Mouse (Mus musculus): ENCODE results near the gene Mbd3. TPM values are rescaled to one million over a fixed set of nuclear protein-coding genes. Genes with fewer than 3 reads are reported as not detected.
A peak's percentile ranks its signal among the peaks of the same experiment; 100 is the strongest.
"Not testable (repeated sequence)": the region's sequence is repeated elsewhere in the genome, so short reads cannot be mapped to it uniquely, and the experiment has no call there.

Gene Mbd3
- total RNA-seq, 2 experiments from 2014 or later: 139 to 140 TPM

DNA sequence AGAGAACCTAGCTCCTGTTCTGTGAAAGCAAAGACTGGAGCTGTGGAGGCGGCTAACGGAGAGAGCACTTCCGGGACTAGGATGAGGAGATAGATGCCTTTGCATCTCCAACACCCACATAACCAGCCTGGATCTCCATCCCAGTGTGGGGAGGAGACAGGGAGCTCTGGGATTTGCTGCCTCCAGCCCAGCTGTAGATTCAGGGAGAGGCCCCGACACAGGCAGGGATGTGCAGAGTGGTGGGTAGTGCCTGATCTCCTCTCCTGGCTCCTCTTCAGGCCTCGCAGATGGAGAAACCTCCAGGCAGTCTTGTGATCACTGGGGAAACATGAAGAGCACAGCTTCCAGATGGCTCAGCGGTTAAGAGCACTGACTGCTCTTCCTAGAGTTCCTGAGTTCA is 26.6 kb downstream of the Mbd3 start:
- DNase-seq (ENCODE audit: low spot score in 2 of 2): no peak

DNA sequence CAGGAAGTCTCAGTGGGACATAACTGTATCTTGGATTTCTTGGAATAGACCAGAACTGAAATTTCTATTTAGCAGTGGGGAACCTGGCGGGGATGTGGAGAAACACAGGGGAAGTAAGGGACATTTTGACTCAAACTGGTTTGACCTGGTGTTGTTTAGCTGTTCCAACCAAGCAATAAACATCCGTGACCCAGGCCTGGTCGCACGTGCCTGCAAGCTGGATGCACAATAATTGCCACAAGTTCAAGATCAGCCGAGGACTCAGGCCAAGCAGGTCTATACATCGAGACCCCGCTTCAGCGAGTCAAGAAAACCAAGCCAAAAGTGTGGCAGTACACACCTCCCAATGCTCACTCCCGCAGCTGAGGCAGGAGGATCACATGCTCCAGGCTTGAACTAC is 27.4 kb downstream of the Mbd3 start:
- DNase-seq (ENCODE audit: low spot score in 2 of 2): no peak

DNA sequence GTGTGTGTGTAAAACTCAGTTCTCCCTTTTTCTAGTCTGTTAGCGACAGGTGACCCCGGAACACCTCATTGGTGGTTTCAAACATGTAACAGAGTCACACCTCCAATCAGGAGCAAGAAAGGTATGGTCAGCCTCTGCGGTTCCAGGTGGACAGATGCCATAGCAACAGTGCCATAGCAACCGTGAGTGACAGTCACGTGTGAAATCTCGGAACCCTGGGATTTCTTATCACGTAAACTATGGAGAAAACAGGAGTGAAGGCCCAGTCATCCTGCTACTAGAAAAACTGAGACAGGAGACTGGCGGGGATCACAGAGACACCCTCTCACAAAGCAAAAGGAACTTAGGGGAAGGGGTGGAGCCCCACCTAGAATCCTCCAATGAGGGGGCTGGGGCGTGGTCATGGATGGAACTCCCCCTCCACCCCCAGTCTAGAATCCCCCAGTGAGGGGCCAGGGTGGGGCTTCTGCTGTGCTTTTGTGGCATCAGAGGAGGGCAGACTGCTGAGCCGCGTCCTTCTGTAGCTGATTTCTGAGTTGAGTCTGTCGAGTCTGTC is 27.9 kb downstream of the Mbd3 start:
- no peak for DNase-seq (ENCODE audit: low spot score in 2 of 2)

DNA sequence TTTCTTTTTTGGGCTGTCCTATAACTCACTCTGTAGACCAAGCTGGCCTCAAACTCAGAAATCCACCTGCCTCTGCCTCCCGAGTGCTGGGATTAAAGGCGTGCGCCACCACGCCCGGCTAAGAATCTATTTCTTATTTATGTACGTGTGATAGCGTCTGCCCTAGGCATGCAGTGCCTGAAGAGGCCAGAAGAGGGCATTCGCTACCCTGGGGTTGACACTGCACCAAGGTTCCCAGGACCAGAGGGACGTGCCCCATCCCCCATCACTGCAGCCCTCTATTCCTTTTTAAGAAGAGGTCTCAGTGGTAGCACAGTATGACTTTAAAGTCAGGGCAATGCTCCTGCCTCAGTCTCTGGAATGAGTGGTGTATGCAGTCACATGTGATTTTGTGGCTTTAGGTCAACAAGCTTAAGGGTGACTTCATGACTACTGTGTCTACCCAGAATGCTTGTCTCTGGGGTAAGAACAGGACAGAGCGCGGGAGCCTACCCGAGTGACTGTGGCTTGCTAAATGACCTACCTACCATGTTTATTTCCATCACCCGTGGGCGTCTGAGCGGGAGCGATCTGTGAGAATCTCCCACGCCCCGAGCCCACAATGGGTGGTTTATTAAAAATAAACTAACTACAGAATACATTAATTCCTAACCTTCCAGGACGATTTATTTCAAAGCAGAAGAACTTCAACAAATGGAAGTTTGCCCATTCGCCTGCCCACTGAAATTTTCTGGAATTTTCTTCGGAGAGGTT is 29.2 kb downstream of the Mbd3 start:
- no peak for DNase-seq (ENCODE audit: low spot score in 2 of 2)

DNA sequence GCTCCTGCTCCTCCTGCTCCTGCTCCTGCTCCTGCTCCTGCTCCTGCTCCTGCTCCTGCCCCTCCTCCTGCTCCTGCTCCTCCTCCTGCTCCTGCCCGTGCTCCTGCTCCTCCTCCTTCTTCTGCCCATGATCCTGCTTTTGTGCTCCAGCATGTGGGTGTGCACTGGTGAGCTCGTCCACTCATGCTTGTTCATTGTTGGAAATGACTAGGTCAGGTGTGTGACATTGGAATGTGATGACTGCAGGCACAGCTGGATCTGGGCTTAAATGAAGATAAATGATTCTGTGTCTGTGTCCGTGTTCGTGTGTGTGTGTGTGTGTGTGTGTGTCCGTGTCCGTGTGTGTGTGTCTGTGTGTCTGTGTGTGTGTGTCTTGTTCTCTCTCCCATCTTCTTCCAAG is 31.0 kb downstream of the Mbd3 start:
- DNase-seq (ENCODE audit: low spot score in 2 of 2): no peak

DNA sequence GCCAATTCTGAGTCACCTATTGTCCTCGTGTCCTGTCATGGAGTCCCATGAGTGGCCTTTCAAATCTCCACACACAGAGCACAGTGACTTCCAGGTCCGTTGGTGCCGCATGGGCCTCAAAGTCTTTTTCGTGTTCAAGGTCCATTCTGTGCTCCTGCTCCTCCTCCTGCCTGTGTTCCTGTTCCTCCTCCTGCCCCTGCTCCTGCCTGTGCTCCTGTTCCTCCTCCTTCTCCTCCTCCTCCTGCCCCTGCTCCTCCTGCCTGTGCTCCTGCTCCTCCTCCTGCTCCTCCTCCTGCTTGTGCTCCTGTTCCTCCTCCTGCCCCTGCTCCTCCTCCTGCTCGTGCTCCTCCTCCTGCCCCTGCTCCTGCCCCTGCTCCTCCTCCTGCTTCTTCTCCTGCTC is 31.4 kb downstream of the Mbd3 start:
- DNase-seq (ENCODE audit: low spot score in 2 of 2): no peak

DNA sequence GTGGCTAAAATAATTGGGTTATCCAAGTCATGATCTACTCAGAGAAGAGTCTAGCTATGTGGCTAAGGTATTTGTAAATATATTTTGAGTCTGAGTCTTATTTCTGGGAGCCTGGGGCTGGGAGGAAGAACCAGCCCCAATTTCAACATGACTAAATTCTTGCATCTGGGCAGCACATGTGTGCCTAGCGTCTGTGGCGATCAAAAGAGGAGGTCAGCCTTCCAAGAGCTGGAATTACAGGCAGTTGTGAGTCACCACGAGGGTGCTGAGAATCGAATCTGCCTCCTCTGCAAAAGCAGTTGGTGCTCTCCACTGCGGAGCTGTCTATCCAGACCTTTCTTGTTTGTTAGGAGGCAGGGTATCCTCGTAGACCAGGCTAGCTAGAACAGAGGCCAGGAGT is 33.6 kb downstream of the Mbd3 start:
- no peak for DNase-seq (ENCODE audit: low spot score in 2 of 2)

DNA sequence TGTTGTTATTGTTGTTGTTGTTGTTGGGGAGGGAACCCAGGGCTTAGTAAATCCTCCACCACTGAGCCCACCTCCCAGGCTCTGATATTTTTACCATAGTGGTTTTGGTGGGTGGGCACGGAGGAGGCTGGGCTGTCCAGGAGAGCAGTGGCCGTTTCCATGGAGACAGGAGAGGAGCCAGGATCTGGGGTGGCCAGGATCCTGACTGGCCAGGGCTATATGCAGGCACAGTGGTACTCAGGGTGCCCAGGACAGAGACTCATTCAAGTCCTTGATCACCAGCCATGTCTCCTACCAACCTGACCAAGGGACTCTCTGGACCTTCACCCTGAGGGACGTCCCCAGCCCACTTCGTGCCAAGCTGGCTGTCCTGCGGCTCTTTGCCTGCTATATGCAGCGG is 35.6 kb downstream of the Mbd3 start:
- DNase-seq (ENCODE audit: low spot score in 2 of 2): no peak

DNA sequence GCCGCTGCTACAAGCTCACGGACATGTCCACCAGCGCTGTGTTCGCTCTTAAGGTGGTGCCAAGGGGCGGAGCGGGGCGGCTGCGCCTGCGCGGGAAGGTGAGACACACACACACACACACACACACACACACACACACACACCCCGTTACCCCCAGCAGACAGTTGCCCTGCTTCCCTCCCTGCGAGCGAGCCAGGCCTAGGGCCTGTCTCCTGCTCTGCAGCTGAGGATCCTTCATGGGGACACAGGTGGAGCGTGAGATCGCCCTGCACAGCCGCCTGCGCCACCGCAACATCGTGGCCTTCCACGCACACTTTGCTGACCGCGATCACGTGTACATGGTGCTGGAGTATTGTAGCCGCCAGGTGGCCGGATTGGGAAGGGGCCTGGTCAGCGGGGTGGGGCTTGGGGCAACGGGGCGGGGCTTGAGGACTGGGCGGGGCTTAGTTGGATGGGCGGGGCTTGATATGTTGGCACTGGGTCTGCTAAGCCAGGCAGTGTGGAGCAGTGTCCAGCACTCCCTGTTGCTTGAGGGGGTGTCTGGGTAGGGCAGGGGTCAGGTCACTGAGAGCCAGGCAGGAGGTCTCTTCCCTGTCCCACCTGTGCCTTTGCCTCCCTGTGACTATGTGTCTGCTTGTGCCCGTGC is 41.2 kb downstream of the Mbd3 start:
- DNase-seq (ENCODE audit: low spot score in 2 of 2): no peak

DNA sequence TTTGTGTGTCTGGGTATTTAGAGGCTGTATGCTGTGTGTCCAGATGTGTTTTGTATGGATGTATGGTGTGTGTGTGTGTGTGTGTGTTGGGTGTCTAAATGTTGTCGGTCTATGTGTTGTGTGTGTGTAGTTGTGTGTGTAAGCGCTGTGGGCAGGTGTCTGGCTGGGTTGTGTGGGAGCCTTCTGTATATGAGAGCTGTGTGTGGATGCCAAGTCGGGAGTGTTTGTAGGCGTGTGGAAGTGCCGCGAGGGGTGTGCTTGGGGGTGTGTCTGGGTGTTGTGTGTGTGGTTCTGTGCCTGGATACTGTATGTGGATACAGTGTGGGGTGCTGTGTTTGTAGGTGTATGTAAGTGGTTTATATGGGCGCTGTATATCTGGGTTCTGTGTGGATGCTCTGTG is 42.0 kb downstream of the Mbd3 start:
- no peak for DNase-seq (ENCODE audit: low spot score in 2 of 2)

DNA sequence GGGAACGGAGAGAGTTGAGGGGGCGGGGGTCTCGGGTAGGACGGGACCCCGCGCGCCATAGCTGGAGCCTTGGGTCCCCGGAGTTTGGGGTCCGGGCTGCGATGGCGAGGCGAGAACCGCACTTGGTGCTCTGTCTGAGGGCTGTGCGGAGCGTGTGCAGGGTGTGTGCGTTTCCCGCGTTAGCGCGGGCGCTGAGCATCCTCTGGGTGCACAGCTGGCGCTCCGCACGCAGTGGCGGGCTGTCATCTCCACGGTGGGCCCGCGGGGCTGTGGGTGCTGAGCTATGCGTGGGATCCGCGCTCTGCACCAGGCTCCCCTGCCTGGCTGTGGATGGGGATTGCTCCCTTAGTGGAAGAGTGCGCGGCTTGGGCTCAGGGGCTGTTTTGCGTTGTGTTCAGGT is 42.6 kb downstream of the Mbd3 start:
- no peak for DNase-seq (ENCODE audit: low spot score in 2 of 2)

DNA sequence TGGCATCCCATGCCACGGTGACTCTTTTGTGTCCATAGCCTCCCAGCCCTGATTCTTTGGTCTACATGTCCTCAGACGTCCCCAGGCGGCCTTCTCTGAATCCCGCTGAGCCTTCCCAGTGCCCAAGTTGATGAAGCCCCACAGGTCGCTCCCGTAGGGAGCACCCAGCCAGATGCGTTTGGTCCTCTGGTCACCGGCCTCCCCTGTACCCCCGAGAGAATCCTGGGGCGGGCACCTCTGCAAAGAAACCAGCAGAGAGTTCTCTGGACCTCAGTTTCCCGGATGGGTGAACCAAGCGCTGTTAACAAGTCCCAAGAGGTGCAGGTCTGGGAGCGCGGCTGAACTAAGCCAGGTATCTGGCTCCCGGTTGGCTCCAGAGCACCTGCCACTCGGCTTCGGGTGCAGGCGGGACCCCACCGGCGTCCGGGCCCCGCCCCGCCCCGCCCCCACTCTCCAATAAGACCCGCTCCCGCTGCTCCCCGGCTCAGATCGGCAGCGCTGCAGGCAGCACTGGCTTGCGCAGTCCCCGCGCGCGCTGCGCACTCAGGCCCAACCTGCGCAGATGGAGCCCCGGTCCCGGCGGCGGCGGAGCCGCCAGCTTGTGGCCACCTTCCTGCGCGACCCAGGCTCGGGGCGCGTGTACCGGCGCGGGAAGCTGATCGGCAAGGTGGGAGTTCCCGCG is 43.2 kb downstream of the Mbd3 start, which contains the start of gene Plk5:
Gene Plk5 (plus strand): TSS at position 459 of the 682 bp plus-strand sequence.
- no peak for DNase-seq (ENCODE audit: low spot score in 2 of 2)

DNA sequence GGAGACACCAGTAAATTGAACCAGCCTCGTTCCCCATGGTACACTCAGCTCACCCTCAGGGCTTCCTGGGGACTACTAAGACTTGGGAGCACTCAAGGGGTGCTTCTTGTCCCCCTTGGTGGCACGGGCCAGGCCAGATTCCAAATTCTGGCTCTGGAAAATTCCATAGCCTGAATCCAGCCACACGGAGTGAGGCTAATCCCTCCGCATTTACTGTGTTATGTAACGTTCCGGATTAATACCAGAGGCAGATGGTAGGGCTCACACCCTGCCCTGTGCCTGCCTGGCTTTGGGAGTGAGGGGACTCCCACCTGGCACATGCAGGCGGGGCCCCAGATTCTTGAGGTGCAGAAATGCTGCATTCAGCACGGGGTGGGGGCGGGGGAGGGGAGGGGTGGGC is 43.9 kb downstream of the Mbd3 start:
- no peak for DNase-seq (ENCODE audit: low spot score in 2 of 2)

DNA sequence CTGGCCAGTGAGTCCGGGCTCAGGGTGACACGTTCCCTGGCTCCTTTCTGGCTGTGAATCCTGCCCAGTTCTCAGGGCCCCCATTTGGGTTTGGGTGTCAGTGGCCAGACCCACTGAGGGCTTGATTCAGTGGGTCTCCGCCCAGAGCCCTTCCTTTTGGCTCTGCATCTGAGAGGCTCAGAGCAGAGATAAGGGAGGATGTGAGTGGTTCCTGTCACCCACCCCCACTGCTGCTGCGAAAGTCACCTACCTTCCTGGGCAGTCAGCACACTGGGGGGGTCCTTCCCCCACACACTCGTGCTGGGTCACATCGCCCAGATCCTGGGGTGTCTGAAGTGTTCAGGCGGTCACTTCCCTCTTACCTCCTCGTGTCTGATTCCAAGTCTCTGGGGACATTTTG is 46.6 kb downstream of the Mbd3 start:
- no peak for DNase-seq (ENCODE audit: low spot score in 2 of 2)

DNA sequence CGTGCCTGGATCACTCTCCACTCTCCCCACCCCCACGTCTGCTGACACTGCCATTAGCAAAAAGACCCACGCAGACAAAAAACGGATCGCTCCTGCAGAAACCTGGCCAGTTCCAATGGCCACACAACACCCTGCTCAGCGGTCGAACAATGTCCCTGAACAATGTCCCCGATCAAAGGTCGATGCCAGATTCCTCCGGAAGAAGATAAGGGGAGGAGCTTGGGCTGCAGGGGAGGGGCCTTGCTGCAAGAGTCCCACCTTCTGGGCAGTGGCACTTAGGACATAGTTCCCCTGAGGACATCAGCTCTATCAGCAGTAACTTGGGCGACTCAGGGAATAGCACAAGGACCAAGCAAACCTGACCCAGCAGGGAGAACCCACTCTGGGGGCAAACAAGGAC is 47.5 kb downstream of the Mbd3 start:
- no peak for DNase-seq (ENCODE audit: low spot score in 2 of 2)

DNA sequence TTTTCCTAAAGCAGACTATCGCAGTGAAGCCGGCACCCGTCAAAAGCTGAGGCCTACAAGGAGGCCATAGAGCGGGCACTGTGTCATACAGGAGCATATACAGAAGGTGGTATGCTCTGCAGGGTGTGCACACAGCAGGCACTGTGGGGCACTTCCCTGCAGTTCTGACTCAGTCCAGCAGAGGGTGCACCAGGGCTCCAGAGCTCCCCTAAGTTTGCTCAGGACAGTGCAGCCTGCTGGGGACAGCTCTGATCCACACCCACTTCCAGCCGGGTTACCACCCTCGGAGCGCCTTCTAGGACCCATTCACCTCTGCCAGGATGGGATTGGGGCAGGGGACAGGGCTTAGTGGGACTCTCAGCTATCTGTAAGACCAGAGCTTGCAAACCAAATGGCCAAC is 49.1 kb downstream of the Mbd3 start:
- DNase-seq (ENCODE audit: low spot score in 2 of 2): peak; percentile 74 to 82

DNA sequence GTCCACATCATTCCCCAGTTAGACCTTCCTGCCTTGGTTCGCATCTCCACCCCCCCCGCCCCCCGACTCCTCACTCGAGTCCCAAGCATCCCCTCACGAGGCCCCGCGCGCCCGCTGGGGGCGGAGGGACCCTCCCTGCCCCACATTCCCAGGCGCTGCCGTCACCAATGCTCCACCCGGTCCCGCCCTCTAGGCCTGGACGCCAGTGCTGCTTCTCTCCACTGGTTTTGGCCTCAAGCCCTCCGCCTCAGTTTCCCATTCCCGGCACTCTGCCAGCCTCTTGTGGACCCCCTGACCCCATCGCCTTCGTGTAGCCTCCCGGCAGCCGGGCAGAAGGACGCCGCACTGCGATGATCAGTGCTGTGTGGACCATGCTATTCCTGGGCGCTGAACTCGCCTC is 50.4 kb downstream of the Mbd3 start:
- DNase-seq (ENCODE audit: low spot score in 2 of 2): no peak

DNA sequence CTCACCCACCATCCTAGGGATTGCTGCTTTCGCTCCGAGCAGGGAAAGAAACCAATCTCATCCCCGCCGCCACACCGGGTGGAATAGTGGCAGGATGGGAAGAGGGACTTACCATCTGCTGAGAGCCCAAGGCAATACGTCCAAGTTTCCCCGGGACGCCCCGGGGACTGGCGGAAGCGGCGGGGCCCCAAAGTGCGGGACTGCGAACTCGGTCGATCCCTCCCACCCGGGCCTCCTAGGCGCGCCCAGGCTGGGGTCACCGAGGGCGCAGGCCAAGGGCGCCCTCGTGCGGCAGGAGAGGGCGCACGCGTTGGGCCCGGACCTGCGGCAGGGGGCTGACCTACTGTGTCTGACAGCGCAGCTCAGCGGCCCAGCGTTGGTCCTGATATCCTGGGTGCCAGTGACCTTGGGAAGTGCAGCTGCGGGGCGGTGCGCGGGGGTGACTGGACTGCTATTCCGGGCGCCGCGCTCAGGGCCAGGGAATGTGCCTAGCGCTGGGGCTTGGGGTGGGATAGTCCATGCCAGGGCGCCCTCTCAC is 51.0 kb downstream of the Mbd3 start, which contains the start of gene Adamtsl5:
Gene Adamtsl5 (minus strand): TSS at position 169 of the 538 bp plus-strand sequence.
- peak; percentile 65 to 72 for DNase-seq (ENCODE audit: low spot score in 2 of 2)

DNA sequence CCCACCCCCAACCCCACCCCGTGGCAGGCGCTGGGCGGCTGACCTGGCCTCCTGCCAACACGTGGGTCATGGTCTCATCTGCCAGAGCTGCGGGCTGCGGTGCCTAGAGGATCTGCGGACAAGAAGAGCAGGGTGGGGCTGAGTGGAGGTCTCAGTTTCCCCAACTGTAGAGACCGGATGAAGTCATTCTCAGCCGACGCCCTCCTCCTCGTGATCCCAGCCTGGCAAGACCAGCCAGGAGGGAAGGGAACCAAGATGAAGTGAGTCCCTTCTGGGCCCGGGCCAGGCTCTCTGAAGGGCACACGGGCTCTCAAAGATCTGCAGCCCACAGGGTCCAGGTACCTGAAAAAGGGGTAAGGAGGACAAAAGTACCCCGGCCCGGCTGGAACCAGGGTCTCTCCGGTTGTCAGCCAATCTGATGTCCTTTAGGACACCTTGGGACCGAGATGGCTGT is 51.8 kb downstream of the Mbd3 start:
- DNase-seq (ENCODE audit: low spot score in 2 of 2): no peak

DNA sequence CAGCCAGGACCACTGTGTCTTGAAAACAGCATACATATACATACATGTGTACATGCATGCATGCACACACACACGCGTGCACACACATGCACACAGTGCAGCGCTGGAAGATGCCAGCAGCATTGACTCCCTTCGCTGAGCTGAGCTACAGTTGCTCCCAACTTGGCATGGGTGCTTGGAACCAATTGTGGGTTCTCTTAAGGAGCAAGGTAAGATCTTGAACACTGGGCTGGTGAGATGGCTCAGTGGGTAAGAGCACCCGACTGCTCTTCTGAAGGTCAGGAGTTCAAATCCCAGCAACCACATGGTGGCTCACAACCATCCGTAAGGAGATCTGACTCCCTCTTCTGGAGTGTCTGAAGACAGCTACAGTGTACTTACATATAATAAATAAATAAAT is 53.4 kb downstream of the Mbd3 start:
- DNase-seq (ENCODE audit: low spot score in 2 of 2): not testable (repeated sequence)

DNA sequence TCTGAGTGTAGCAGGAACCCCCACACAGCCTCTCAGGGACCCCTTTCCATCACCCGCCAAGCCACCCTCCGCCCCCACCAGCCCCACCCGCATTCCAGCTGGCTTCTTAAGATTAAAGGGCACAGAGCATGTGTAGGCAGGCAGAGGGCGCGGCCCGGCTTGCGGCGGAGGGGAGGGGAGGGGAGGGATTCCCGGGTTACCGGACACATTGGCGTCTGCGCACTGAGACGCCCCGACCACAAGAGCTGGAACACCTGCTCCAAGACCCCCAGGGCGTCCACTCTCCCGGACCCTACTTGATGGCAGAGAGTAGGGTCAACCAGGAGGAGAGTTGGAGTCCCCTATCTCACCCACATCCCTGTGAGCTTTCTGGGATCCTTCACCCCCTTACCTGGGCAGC is 54.2 kb downstream of the Mbd3 start:
- DNase-seq (ENCODE audit: low spot score in 2 of 2): no peak
